Comparison of ENCODE assay signal across 8 mouse cellular contexts in genomic region chr9:58280259-58281109, GRCm38 (mm10). TPM values are rescaled to one million over a fixed set of nuclear protein-coding genes. Genes with fewer than 3 reads are reported as not detected.
DNase-seq lines count a peak whose midpoint lies in the region; ATAC-seq and TF ChIP-seq lines count a peak whose summit lies in the region.

No protein-coding gene starts in this region.

- H3K4me3 ChIP-seq in bone marrow, adult 2 months (replicated peaks; ENCODE audit: control insufficient read depth, low read depth, low read length), result no peak overlapping the region
- no peak overlapping the region for H3K4me3 ChIP-seq in heart, embryonic 15.5 days
- no peak overlapping the region for H3K4me3 ChIP-seq in kidney, postnatal 0 days (replicated peaks; ENCODE audit: low read depth, low read length)
- H3K4me3 ChIP-seq in liver, adult 2 months (ENCODE audit: insufficient read depth, low read depth, low read length), result no peak overlapping the region
- no peak overlapping the region for H3K4me3 ChIP-seq in stomach, embryonic 16.5 days (replicated peaks; ENCODE audit: low read length)

- WGBS in bone marrow, adult 2 months, result 28% methylated on average over 9 of the region's 9 CpGs
- WGBS in heart, embryonic 15.5 days, result 38% methylated on average over 9 of the region's 9 CpGs
- 34% methylated on average over 9 of the region's 9 CpGs for WGBS in kidney, postnatal 0 days
- WGBS in liver, adult 2 months, result 37% methylated on average over 9 of the region's 9 CpGs
- 38% methylated on average over 9 of the region's 9 CpGs for WGBS in stomach, embryonic 16.5 days

- no peak overlapping the region for H3K9ac ChIP-seq in heart, embryonic 15.5 days
- no peak overlapping the region for H3K9ac ChIP-seq in kidney, postnatal 0 days (ENCODE audit: low read depth, low read length)
- no peak overlapping the region for H3K9ac ChIP-seq in liver, adult 2 months (ENCODE audit: low read depth, low read length)
- no peak overlapping the region for H3K9ac ChIP-seq in stomach, embryonic 16.5 days (ENCODE audit: low read length)

- no peaks in the 10 kb centered on the region for H3K79me2 ChIP-seq in liver, adult 2 months (ENCODE audit: control insufficient read depth, insufficient read depth, low read length)

- H3K27ac ChIP-seq in bone marrow, adult 2 months (ENCODE audit: control insufficient read depth, insufficient read depth, low read depth, low read length, poor library complexity), result no peak overlapping the region
- H3K27ac ChIP-seq in heart, embryonic 15.5 days, result no peak overlapping the region
- no peak overlapping the region for H3K27ac ChIP-seq in kidney, postnatal 0 days
- no peak overlapping the region for H3K27ac ChIP-seq in liver, adult 2 months (replicated peaks; ENCODE audit: insufficient read depth, low read depth, low read length)
- no peak overlapping the region for H3K27ac ChIP-seq in stomach, embryonic 16.5 days (ENCODE audit: low read length)

- TF ChIP-seq POLR2A in bone marrow, adult 2 months (IDR thresholded peaks at IDR 0.05; ENCODE audit: borderline replicate concordance, control insufficient read depth, low read depth, low read length), result no peak
- TF ChIP-seq POLR2A in liver, adult 2 months (IDR thresholded peaks at IDR 0.05; ENCODE audit: extremely low read depth, insufficient read depth, low read length), result no peak

- no peaks in the 10 kb centered on the region for H3K36me3 ChIP-seq in heart, embryonic 15.5 days
- no peaks in the 10 kb centered on the region for H3K36me3 ChIP-seq in kidney, postnatal 0 days (ENCODE audit: insufficient read depth, low read length)
- no peaks in the 10 kb centered on the region for H3K36me3 ChIP-seq in liver, adult 2 months (ENCODE audit: control insufficient read depth, insufficient read depth, low read length)
- H3K36me3 ChIP-seq in stomach, embryonic 16.5 days (ENCODE audit: control insufficient read depth, insufficient read depth, low read length), result no peaks in the 10 kb centered on the region

- peaks cover 5% of the 10 kb centered on the region for H3K4me1 ChIP-seq in bone marrow, adult 2 months (ENCODE audit: control insufficient read depth, insufficient read depth, low read length)
- H3K4me1 ChIP-seq in heart, embryonic 15.5 days (replicated peaks), result peaks cover 28% of the 10 kb centered on the region
- H3K4me1 ChIP-seq in kidney, postnatal 0 days (replicated peaks; ENCODE audit: insufficient read depth, low read length), result peaks cover 8% of the 10 kb centered on the region
- H3K4me1 ChIP-seq in liver, adult 2 months (ENCODE audit: control insufficient read depth, insufficient read depth, low read length), result peaks cover 7% of the 10 kb centered on the region; the same call in 1 of the 2 replicates
- peaks cover 7% of the 10 kb centered on the region for H3K4me1 ChIP-seq in stomach, embryonic 16.5 days (ENCODE audit: control insufficient read depth, insufficient read depth, low read length)

- TF ChIP-seq CTCF in bone marrow, adult 2 months (IDR thresholded peaks at IDR 0.05; ENCODE audit: control insufficient read depth, insufficient read depth, low read length), result peak; percentile 67
- TF ChIP-seq CTCF in kidney, postnatal 0 days (IDR thresholded peaks at IDR 0.05; ENCODE audit: low read depth), result peak; percentile 95
- peak; percentile 52 for TF ChIP-seq CTCF in liver, adult 2 months (IDR thresholded peaks at IDR 0.05; ENCODE audit: low read depth, low read length)

- no peaks in the 10 kb centered on the region for H3K27me3 ChIP-seq in heart, embryonic 15.5 days
- no peaks in the 10 kb centered on the region for H3K27me3 ChIP-seq in kidney, postnatal 0 days (ENCODE audit: insufficient read depth, low read length)
- H3K27me3 ChIP-seq in liver, adult 2 months (ENCODE audit: control insufficient read depth, insufficient read depth, low read length), result no peaks in the 10 kb centered on the region
- H3K27me3 ChIP-seq in stomach, embryonic 16.5 days (ENCODE audit: control insufficient read depth, insufficient read depth, low read length), result no peaks in the 10 kb centered on the region

- DNase-seq in kidney, postnatal 0 days (ENCODE audit: low spot score), result peak; percentile 95
- DNase-seq in liver, adult 2 months (ENCODE audit: extremely low read depth, low read depth, low spot score), result peak; percentile 84
- peak; percentile 97 for DNase-seq in naive thymus-derived CD4-positive, alpha-beta T cell, adult 2 months (ENCODE audit: low read depth)

- peak overlapping the region; percentile 3; the same call in 1 of the 2 replicates for H3K4me2 ChIP-seq in heart, embryonic 15.5 days
- H3K4me2 ChIP-seq in kidney, postnatal 0 days (ENCODE audit: low read length), result no peak overlapping the region
- no peak overlapping the region for H3K4me2 ChIP-seq in stomach, embryonic 16.5 days (ENCODE audit: low read depth, low read length)

- ATAC-seq in CD4-positive, CD25-positive, alpha-beta regulatory T cell, adult 4 months, result peak; percentile 90
- ATAC-seq in erythroid progenitor cell, adult 5-6 weeks (replicated peaks; ENCODE audit: low FRiP score, poor library complexity, severe bottlenecking), result peak; percentile 82
- ATAC-seq in heart, embryonic 15.5 days (replicated peaks; ENCODE audit: insufficient number of reproducible peaks, insufficient read depth, low FRiP score, low read depth), result 0 out of 2 replicates have a peak, but pooled peaks have one; percentile 36
- ATAC-seq in kidney, postnatal 0 days (replicated peaks; ENCODE audit: low FRiP score, low read depth), result peak; percentile 72; the same call in 1 of the 2 replicates
- peak; percentile 58 for ATAC-seq in stomach, embryonic 16.5 days (ENCODE audit: insufficient read depth, low FRiP score)

- H3K9me3 ChIP-seq in heart, embryonic 15.5 days (replicated peaks), result no peaks in the 10 kb centered on the region
- no peaks in the 10 kb centered on the region for H3K9me3 ChIP-seq in kidney, postnatal 0 days (replicated peaks; ENCODE audit: low read length)
- H3K9me3 ChIP-seq in stomach, embryonic 16.5 days (replicated peaks; ENCODE audit: control insufficient read depth, low read length), result no peaks in the 10 kb centered on the region

RNA-seq across cellular contexts. Expression of gene Stoml1, which starts 27.5 kb away (rescaled TPM):
- 10 to 100 TPM; 26.0 to 83.0 TPM for polyA plus RNA-seq in CD4-positive, CD25-positive, alpha-beta regulatory T cell, adult 4 months (2017; shearing (Covaris generic))
- polyA plus RNA-seq in bone marrow, adult 2 months (2011; ENCODE audit: insufficient read depth, insufficient read length, low replicate concordance, missing spikeins), result 14.4 and 24.5 TPM in 2 replicates
- 5.0 TPM in 1 of 2 replicates, not detected in the other for total RNA-seq in erythroid progenitor cell, adult 5-6 weeks (2015; ENCODE audit: low replicate concordance)
- total RNA-seq in erythroid progenitor cell, adult 5-6 weeks (2017; ENCODE audit: low replicate concordance), result 1.9 and 3.2 TPM in 2 replicates
- polyA plus RNA-seq in heart, embryonic 15.5 days (2015; fragmentation: Nextera tagmentation; extraction: Ambion mirVana), result 25.2 and 28.6 TPM in 2 replicates
- polyA plus RNA-seq in kidney, postnatal 0 days (2015; fragmentation: Nextera tagmentation; extraction: Ambion mirVana), result 36.6 and 37.6 TPM in 2 replicates
- total RNA-seq in liver, adult 2 months (2014; rRNA removed), result 5.4 and 5.8 TPM in 2 replicates
- polyA plus RNA-seq in liver, adult 2 months (2012; rRNA removed), result 7.8 and 8.1 TPM in 2 replicates
- 23.7 and 26.0 TPM in 2 replicates for polyA plus RNA-seq in stomach, embryonic 16.5 days (2015; fragmentation: Nextera tagmentation; extraction: Ambion mirVana)

RNA-seq across cellular contexts. Expression of gene Pml, which starts 30.9 kb away (rescaled TPM):
- polyA plus RNA-seq in CD4-positive, CD25-positive, alpha-beta regulatory T cell, adult 4 months (2017; shearing (Covaris generic)), result 10 to 100 TPM; 45.9 to 77.9 TPM
- 48.3 and 92.4 TPM in 2 replicates for polyA plus RNA-seq in bone marrow, adult 2 months (2011; ENCODE audit: insufficient read depth, insufficient read length, low replicate concordance, missing spikeins)
- total RNA-seq in erythroid progenitor cell, adult 5-6 weeks (2015; ENCODE audit: low replicate concordance), result 226 and 252 TPM in 2 replicates
- total RNA-seq in erythroid progenitor cell, adult 5-6 weeks (2017; ENCODE audit: low replicate concordance), result 113 and 157 TPM in 2 replicates
- polyA plus RNA-seq in heart, embryonic 15.5 days (2015; fragmentation: Nextera tagmentation; extraction: Ambion mirVana), result 10.0 and 15.8 TPM in 2 replicates
- polyA plus RNA-seq in kidney, postnatal 0 days (2015; fragmentation: Nextera tagmentation; extraction: Ambion mirVana), result 14.3 and 15.2 TPM in 2 replicates
- total RNA-seq in liver, adult 2 months (2014; rRNA removed), result 7.4 and 8.9 TPM in 2 replicates
- polyA plus RNA-seq in liver, adult 2 months (2012; rRNA removed), result 13.8 and 15.2 TPM in 2 replicates
- 17.9 and 19.0 TPM in 2 replicates for polyA plus RNA-seq in stomach, embryonic 16.5 days (2015; fragmentation: Nextera tagmentation; extraction: Ambion mirVana)

RNA-seq across cellular contexts. Expression of gene Loxl1, which starts 32.5 kb away (rescaled TPM):
- not detected for polyA plus RNA-seq in CD4-positive, CD25-positive, alpha-beta regulatory T cell, adult 4 months (2017; shearing (Covaris generic))
- polyA plus RNA-seq in bone marrow, adult 2 months (2011; ENCODE audit: insufficient read depth, insufficient read length, low replicate concordance, missing spikeins), result 4.0 and 5.2 TPM in 2 replicates
- not detected in 2 replicates for total RNA-seq in erythroid progenitor cell, adult 5-6 weeks (2015; ENCODE audit: low replicate concordance)
- total RNA-seq in erythroid progenitor cell, adult 5-6 weeks (2017; ENCODE audit: low replicate concordance), result 0.08 TPM in 1 of 2 replicates, not detected in the other
- polyA plus RNA-seq in heart, embryonic 15.5 days (2015; fragmentation: Nextera tagmentation; extraction: Ambion mirVana), result 54.6 and 78.1 TPM in 2 replicates
- 60.9 and 62.2 TPM in 2 replicates for polyA plus RNA-seq in kidney, postnatal 0 days (2015; fragmentation: Nextera tagmentation; extraction: Ambion mirVana)
- 0.74 and 1.0 TPM in 2 replicates for total RNA-seq in liver, adult 2 months (2014; rRNA removed)
- polyA plus RNA-seq in liver, adult 2 months (2012; rRNA removed), result 2.2 TPM in 2 replicates
- polyA plus RNA-seq in stomach, embryonic 16.5 days (2015; fragmentation: Nextera tagmentation; extraction: Ambion mirVana), result 31.0 and 33.4 TPM in 2 replicates

Comparison
In these comparisons a context has a peak if more than half of its experiments do, and no peak if none do; other contexts are left out.
1. ATAC-seq: peak in every context shown above with its lines; median percentile 90 in CD4-positive, CD25-positive, alpha-beta regulatory T cell, adult 4 months; 82 in erythroid progenitor cell, adult 5-6 weeks; 72 in kidney, postnatal 0 days; 58 in stomach, embryonic 16.5 days; 36 in heart, embryonic 15.5 days.